Mouse (Mus musculus) left cerebral cortex, postnatal 4 days (tissue): ENCODE results near the gene Tcf20. TPM values are rescaled to one million over a fixed set of nuclear protein-coding genes. Genes with fewer than 3 reads are reported as not detected.
A peak's percentile ranks its signal among the peaks of the same experiment; 100 is the strongest.

Experiments used
- DNase-seq: peaks from one replicate; pipeline ENCODE4 v3.0.0-alpha.2; 2022
- intact Hi-C: fragments of 180-260 bp; cut with DNase I; formaldehyde crosslinking; loops from one replicate; pipeline ENCODE4 v1.15.1; 2025
- total RNA-seq, 2 experiments: library from RNA; stranded (reverse); gene quantifications; 2 replicates each; pipeline ENCODE4 v1.2.3; 2021

Gene Tcf20
- total RNA-seq, 2 experiments from 2014 or later, result 142 to 145 TPM

GRCm38 (mm10) chr15:82928844-82929243 lies 58.8 kb downstream of the Tcf20 start:
- DNase-seq, result no peak
- intact Hi-C loops, result no loop called here

- intact Hi-C loops, result no loop called here
- peak; percentile 82 for DNase-seq
These were observed 59.6 kb downstream of the Tcf20 start for GRCm38 (mm10) chr15:82928023-82928422.

GRCm38 (mm10) chr15:82927057-82927456 lies 60.6 kb downstream of the Tcf20 start:
- peak; percentile 60 for DNase-seq
- intact Hi-C loops, result no loop called here

GRCm38 (mm10) chr15:82924679-82925425 lies 62.8 kb downstream of the Tcf20 start:
- intact Hi-C loops, result no loop called here
- no peak for DNase-seq

- intact Hi-C loops, result no loop called here
- peak; percentile 87 for DNase-seq
These were observed 64.1 kb downstream of the Tcf20 start for GRCm38 (mm10) chr15:82923531-82923930.

- intact Hi-C loops, result no loop called here
- DNase-seq, result no peak
These were observed 64.9 kb downstream of the Tcf20 start for GRCm38 (mm10) chr15:82922755-82923154.

- intact Hi-C loops, result no loop called here
- DNase-seq, result peak; percentile 99
These were observed 65.6 kb downstream of the Tcf20 start for GRCm38 (mm10) chr15:82922052-82922451.

- DNase-seq, result peak; percentile 71
- intact Hi-C loops, result no loop called here
These were observed 66.1 kb downstream of the Tcf20 start for GRCm38 (mm10) chr15:82921559-82921958.

GRCm38 (mm10) chr15:82920895-82921515 lies 66.7 kb downstream of the Tcf20 start:
- DNase-seq, result peak; percentile 63
- intact Hi-C loops, result no loop called here

- intact Hi-C loops, result no loop called here
- DNase-seq, result no peak
These were observed 69.7 kb downstream of the Tcf20 start for GRCm38 (mm10) chr15:82917965-82918364.

- DNase-seq, result peak; percentile 89
- intact Hi-C loops, result no loop called here
These were observed 70.3 kb downstream of the Tcf20 start for GRCm38 (mm10) chr15:82917207-82917844.

- intact Hi-C loops, result no loop called here
- DNase-seq, result no peak
These were observed 73.2 kb downstream of the Tcf20 start for GRCm38 (mm10) chr15:82914455-82914854.

- DNase-seq, result no peak
- intact Hi-C loops, result no loop called here
These were observed 75.7 kb downstream of the Tcf20 start for GRCm38 (mm10) chr15:82911965-82912337.

GRCm38 (mm10) chr15:82911001-82911964 lies 76.4 kb downstream of the Tcf20 start:
- DNase-seq, result no peak
- intact Hi-C loops, result no loop called here

GRCm38 (mm10) chr15:82910596-82910995 lies 77.1 kb downstream of the Tcf20 start:
- intact Hi-C loops, result no loop called here
- DNase-seq, result no peak

GRCm38 (mm10) chr15:82909791-82910190 lies 77.9 kb downstream of the Tcf20 start:
- no peak for DNase-seq

GRCm38 (mm10) chr15:82908521-82908920 lies 79.2 kb downstream of the Tcf20 start:
- intact Hi-C loops, result loop anchor here (10.0 kb wide), 1 partner anchor 126 kb away; the partner anchor contains the start of gene Nfam1

More at GRCm38 (mm10) chr15:82909791-82910190, 77.9 kb downstream of the Tcf20 start:
- intact Hi-C loops, result loop anchor here (10.0 kb wide), 1 partner anchor 125 kb away; the partner anchor contains the start of gene Nfam1

GRCm38 (mm10) chr15:82907306-82907705 lies 80.4 kb downstream of the Tcf20 start:
- no peak for DNase-seq
- intact Hi-C loops, result loop anchor here (10.0 kb wide), 1 partner anchor 127 kb away; the partner anchor contains the start of gene Nfam1

More at GRCm38 (mm10) chr15:82908521-82908920, 79.2 kb downstream of the Tcf20 start:
- no peak for DNase-seq

- intact Hi-C loops, result loop anchor here (10.0 kb wide), 1 partner anchor 128 kb away; the partner anchor contains the start of gene Nfam1
- DNase-seq, result no peak
These were observed 81.1 kb downstream of the Tcf20 start for GRCm38 (mm10) chr15:82906574-82907061.
